Comparison of ENCODE assay signal across 20 mouse cellular contexts in the genomic region with DNA sequence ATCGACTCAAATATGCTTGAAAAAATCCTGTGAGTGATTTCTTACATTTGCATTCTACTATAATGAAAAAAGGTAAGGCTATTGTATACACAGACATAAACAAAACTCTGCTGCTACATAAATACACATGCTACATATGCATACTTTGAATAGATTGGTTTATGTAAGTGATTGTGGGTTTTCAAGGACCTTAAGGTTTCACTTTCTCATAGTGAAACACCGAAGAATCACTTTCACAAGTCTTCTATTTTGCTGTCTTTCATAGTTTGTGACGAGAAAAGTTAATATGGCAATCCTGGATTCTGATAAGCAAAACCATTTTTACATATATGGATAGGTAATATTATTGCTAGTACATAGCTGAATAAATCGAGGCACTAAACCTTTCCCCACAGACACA.
DNase-seq lines count a peak whose midpoint lies in the region; ATAC-seq and TF ChIP-seq lines count a peak whose summit lies in the region.
"Had no signal": no experiment of that assay in that cellular context is flagged by ENCODE, and none has a peak within 500 bp of the region (broad histone marks: within the 10 kb centered on the region; RNA-seq: fewer than 3 reads in every experiment).

No protein-coding gene starts in this region.

- dilution Hi-C loops in CH12.LX (cut with MboI; ENCODE audit: extremely low pct_ligation_motif_present, extremely low pct_unique_long_range_greater_than_20kb, low sequenced_read_pairs) = no loop called here

- H3K9me3 ChIP-seq in CH12.LX (replicated peaks; ENCODE audit: low read length) = no peaks in the 10 kb centered on the region
- H3K9me3 ChIP-seq in hindbrain, embryonic 16.5 days (ENCODE audit: control insufficient read depth, low read length) = no peaks in the 10 kb centered on the region
- H3K9me3 ChIP-seq in heart, embryonic 11.5 days (replicated peaks; ENCODE audit: control insufficient read depth, low read length) = no peaks in the 10 kb centered on the region
- H3K9me3 ChIP-seq: embryonic facial prominence, embryonic 13.5 days; embryonic facial prominence, embryonic 15.5 days; forebrain, embryonic 10.5 days; forebrain, embryonic 12.5 days had no signal

- H3K4me1 ChIP-seq in CH12.LX (ENCODE audit: control insufficient read depth in 1 of 2, insufficient read depth in 2 of 2) = peaks cover 4 to 8% of the 10 kb centered on the region in 2 experiments
- no peaks in the 10 kb centered on the region for H3K4me1 ChIP-seq in hindbrain, embryonic 16.5 days (ENCODE audit: control insufficient read depth, insufficient read depth, low read depth, low read length)
- no peaks in the 10 kb centered on the region for H3K4me1 ChIP-seq in heart, embryonic 11.5 days (ENCODE audit: control insufficient read depth, insufficient read depth, low read length)
- H3K4me1 ChIP-seq: embryonic facial prominence, embryonic 13.5 days; embryonic facial prominence, embryonic 15.5 days; forebrain, embryonic 10.5 days; forebrain, embryonic 12.5 days had no signal

- no peak; the same call in 1 of the 2 replicates for TF ChIP-seq EP300 in CH12.LX (IDR thresholded peaks at IDR 0.05; ENCODE audit: low read length)

- 85% methylated on average over 4 of the region's 4 CpGs for WGBS in hindbrain, embryonic 16.5 days
- WGBS in heart, embryonic 11.5 days (ENCODE audit: insufficient replicate concordance) = 72% methylated on average over 4 of the region's 4 CpGs

- no peak overlapping the region for H3K9ac ChIP-seq in CH12.LX (ENCODE audit: insufficient read depth, low read depth)
- H3K9ac ChIP-seq in hindbrain, embryonic 16.5 days (ENCODE audit: low read depth, low read length) = no peak overlapping the region
- H3K9ac ChIP-seq in heart, embryonic 11.5 days (ENCODE audit: low read depth, low read length) = no peak overlapping the region
- H3K9ac ChIP-seq: embryonic facial prominence, embryonic 13.5 days; embryonic facial prominence, embryonic 15.5 days; forebrain, embryonic 12.5 days had no signal

- no peaks in the 10 kb centered on the region for H3K79me2 ChIP-seq in CH12.LX (replicated peaks; ENCODE audit: control insufficient read depth, extremely low read depth, insufficient read depth, poor library complexity, severe bottlenecking)

- H3K4me3 ChIP-seq in CH12.LX (replicated peaks in 1 of 3; ENCODE audit: low read depth in 2 of 3, low read length in 2 of 3, poor library complexity in 1 of 3) = no peak overlapping the region
- no peak overlapping the region for H3K4me3 ChIP-seq in hindbrain, embryonic 16.5 days (ENCODE audit: low read length)
- no peak overlapping the region for H3K4me3 ChIP-seq in heart, embryonic 11.5 days (ENCODE audit: low read depth, low read length)
- H3K4me3 ChIP-seq: embryonic facial prominence, embryonic 13.5 days; embryonic facial prominence, embryonic 15.5 days; erythroblast, embryonic 14.5 days; forebrain, embryonic 10.5 days; forebrain, embryonic 12.5 days had no signal

- no peak for DNase-seq in CH12.LX (ENCODE audit: extremely low read depth)
- peak; percentile 14 for DNase-seq in induced T-regulatory cell, adult 2 months (ENCODE audit: low read depth)
- no peak for DNase-seq in frontal cortex, postnatal 25 days (ENCODE audit: low spot score in 2 of 2)
- DNase-seq: adrenal gland, adult 8-10 months; adrenal gland, postnatal 14 days; adrenal gland, postnatal 36 days; cerebellum, adult 11-12 months; cerebellum, adult 2 months; cerebellum, adult 9-10 months; cerebellum, postnatal 10 days; cerebellum, postnatal 25 days had no signal

- H3K27ac ChIP-seq in CH12.LX (ENCODE audit: insufficient read depth, low read depth) = no peak overlapping the region
- no peak overlapping the region for H3K27ac ChIP-seq in hindbrain, embryonic 16.5 days (ENCODE audit: low read depth, low read length)
- H3K27ac ChIP-seq in heart, embryonic 11.5 days (ENCODE audit: low read depth, low read length) = no peak overlapping the region
- H3K27ac ChIP-seq: embryonic facial prominence, embryonic 13.5 days; embryonic facial prominence, embryonic 15.5 days; forebrain, embryonic 10.5 days; forebrain, embryonic 12.5 days had no signal

- H3K27me3 ChIP-seq in CH12.LX (replicated peaks) = no peaks in the 10 kb centered on the region
- H3K27me3 ChIP-seq in hindbrain, embryonic 16.5 days (replicated peaks; ENCODE audit: control insufficient read depth, insufficient read depth, low read length) = no peaks in the 10 kb centered on the region
- H3K27me3 ChIP-seq in heart, embryonic 11.5 days (ENCODE audit: control insufficient read depth, insufficient read depth, low read length) = no peaks in the 10 kb centered on the region
- H3K27me3 ChIP-seq: embryonic facial prominence, embryonic 13.5 days; embryonic facial prominence, embryonic 15.5 days; forebrain, embryonic 12.5 days had no signal

- no peak for TF ChIP-seq RAD21 in CH12.LX (IDR thresholded peaks at IDR 0.05; ENCODE audit: low read depth, low read length)

- no peak overlapping the region for H3K4me2 ChIP-seq in CH12.LX (ENCODE audit: insufficient read depth, low read depth, poor library complexity, severe bottlenecking)
- no peak overlapping the region for H3K4me2 ChIP-seq in hindbrain, embryonic 16.5 days (ENCODE audit: low read length)
- no peak overlapping the region for H3K4me2 ChIP-seq in heart, embryonic 11.5 days
- H3K4me2 ChIP-seq: embryonic facial prominence, embryonic 13.5 days; embryonic facial prominence, embryonic 15.5 days; forebrain, embryonic 12.5 days had no signal

- no peak for ATAC-seq in hindbrain, embryonic 16.5 days
- no peak for ATAC-seq in heart, embryonic 11.5 days (replicated peaks; ENCODE audit: insufficient number of reproducible peaks, low FRiP score, low TSS enrichment)
- ATAC-seq: forebrain, embryonic 14.5 days; forebrain, embryonic 16.5 days had no signal

- no peaks in the 10 kb centered on the region for H3K36me3 ChIP-seq in CH12.LX (replicated peaks in 1 of 2; ENCODE audit: control insufficient read depth in 1 of 2, insufficient read depth in 1 of 2, low read length in 1 of 2)
- no peaks in the 10 kb centered on the region for H3K36me3 ChIP-seq in hindbrain, embryonic 16.5 days (ENCODE audit: control insufficient read depth, insufficient read depth, low read length)
- H3K36me3 ChIP-seq in heart, embryonic 11.5 days (ENCODE audit: control insufficient read depth, insufficient read depth, low read length) = no peaks in the 10 kb centered on the region
- H3K36me3 ChIP-seq: embryonic facial prominence, embryonic 13.5 days; embryonic facial prominence, embryonic 15.5 days; forebrain, embryonic 10.5 days; forebrain, embryonic 12.5 days had no signal

- TF ChIP-seq CTCF in CH12.LX (conservative IDR thresholded peaks at IDR 0.05 in 1 of 2, IDR thresholded peaks at IDR 0.05 in 1 of 2; ENCODE audit: low read depth in 2 of 2, low read length in 2 of 2) = no peak

- no peak for TF ChIP-seq POLR2A in CH12.LX (IDR thresholded peaks at IDR 0.05; ENCODE audit: low read depth, low read length)

- in situ Hi-C loops in CH12.LX (cut with MboI; ENCODE audit: low pct_ligation_motif_present, low pct_unique_long_range_greater_than_20kb, low sequenced_read_pairs) = no loop called here

TF ChIP-seq in CH12.LX, 34 proteins besides CTCF, POLR2A, EP300 and RAD21:
- TF ChIP-seq ZKSCAN1 (IDR thresholded peaks at IDR 0.05; ENCODE audit: borderline replicate concordance, low read depth, low read length) (no peak), KAT2A (IDR thresholded peaks at IDR 0.05; ENCODE audit: insufficient replicate concordance, low read length) (no peak), ZC3H11A (IDR thresholded peaks at IDR 0.05; ENCODE audit: low read depth, low read length) (no peak), BHLHE40 (IDR thresholded peaks at IDR 0.05; ENCODE audit: low read depth, low read length) (no peak), IRF4 (IDR thresholded peaks at IDR 0.05; ENCODE audit: low read depth, low read length) (peak; percentile 50; the same call in 1 of the 2 replicates), NRF1 (IDR thresholded peaks at IDR 0.05; ENCODE audit: low read depth, low read length) (no peak), RCOR1 (conservative IDR thresholded peaks at IDR 0.05; ENCODE audit: low read depth, low read length) (no peak), MAFK (IDR thresholded peaks at IDR 0.05; ENCODE audit: insufficient replicate concordance, low read length) (0 out of 2 replicates have a peak, but pooled peaks have one; percentile 5), JUN (IDR thresholded peaks at IDR 0.05; ENCODE audit: insufficient read depth, low read depth, low read length) (no peak)
TF ChIP-seq in CH12.LX: peak in this region for 2.
